Mouse (Mus musculus): Measurements from ENCODE around the gene Creg2. TPM values are rescaled to one million over a fixed set of nuclear protein-coding genes. Genes with fewer than 3 reads are reported as not detected.
A peak's percentile ranks its signal among the peaks of the same experiment; 100 is the strongest.
"Not testable (repeated sequence)": the region's sequence is repeated elsewhere in the genome, so short reads cannot be mapped to it uniquely, and the experiment has no call there.

Gene Creg2
- polyA plus RNA-seq, 1 experiment from 2014 or later = 0.82 TPM

DNA sequence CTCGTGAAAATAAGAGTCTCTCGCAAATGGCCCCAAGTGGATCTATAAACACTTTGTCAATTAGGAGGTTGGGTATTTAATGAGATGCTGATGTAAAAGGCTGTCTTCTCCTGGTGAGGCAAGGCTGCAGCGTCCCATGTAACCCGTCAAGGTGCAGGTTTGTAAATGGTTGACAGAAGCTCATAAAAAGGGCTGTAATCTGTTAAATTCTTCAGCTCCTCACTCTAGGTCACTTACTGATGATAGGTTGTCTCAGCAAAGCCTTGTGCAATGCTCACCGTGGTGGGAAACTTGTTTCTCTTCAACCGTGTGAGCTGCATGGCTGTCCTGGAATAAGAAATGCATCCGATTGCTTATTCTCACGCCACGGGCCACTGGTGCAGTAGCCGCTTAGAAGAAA is 57.4 kb downstream of the Creg2 start:
- 85% methylated on average over 10 of the region's 10 CpGs for WGBS
- H3K9me3 ChIP-seq (ENCODE audit: control insufficient read depth, low read length) = no peaks in the 10 kb centered on the region
- H3K27ac ChIP-seq (ENCODE audit: low read depth, low read length) = no peak overlapping the region
- no peaks in the 10 kb centered on the region for H3K4me1 ChIP-seq (ENCODE audit: control insufficient read depth, insufficient read depth, low read length)
- ATAC-seq (ENCODE audit: low FRiP score) = no peak
- H3K36me3 ChIP-seq (ENCODE audit: control insufficient read depth, insufficient read depth, low read length) = no peaks in the 10 kb centered on the region
- no peak overlapping the region for H3K4me2 ChIP-seq
- H3K4me3 ChIP-seq (ENCODE audit: low read depth, low read length) = no peak overlapping the region
- H3K27me3 ChIP-seq (ENCODE audit: control insufficient read depth, insufficient read depth, low read length) = no peaks in the 10 kb centered on the region
- H3K9ac ChIP-seq (ENCODE audit: low read length) = no peak overlapping the region
- no peak for DNase-seq (ENCODE audit: low spot score, missing footprints)

DNA sequence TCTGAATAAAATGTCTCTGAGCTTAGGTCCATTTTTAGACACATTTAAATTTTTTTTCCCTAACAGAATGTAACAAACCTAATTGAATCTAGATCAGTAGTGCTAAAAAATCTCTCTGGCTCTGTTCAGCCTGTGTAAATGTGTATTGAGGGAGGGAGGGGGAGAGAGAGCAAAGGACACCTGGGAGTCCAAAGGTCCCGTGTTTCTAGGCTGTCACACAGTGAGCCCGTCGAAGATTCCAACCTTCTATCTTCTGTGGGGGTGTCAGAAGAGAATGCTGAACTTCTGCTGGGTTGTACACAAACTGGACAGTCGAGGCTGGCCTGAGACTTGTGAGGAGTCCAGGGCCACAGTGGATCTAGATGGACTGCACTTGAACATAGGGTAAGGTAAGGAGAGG is 59.2 kb downstream of the Creg2 start:
- DNase-seq (ENCODE audit: low spot score, missing footprints) = no peak
- 80% methylated on average over 4 of the region's 4 CpGs for WGBS
- Histone ChIP-seq H3K9ac (ENCODE audit: low read length) (no peak overlapping the region), H3K27ac (ENCODE audit: low read depth, low read length) (no peak overlapping the region), H3K9me3 (ENCODE audit: control insufficient read depth, low read length) (no peaks in the 10 kb centered on the region), H3K4me1 (ENCODE audit: control insufficient read depth, insufficient read depth, low read length) (no peaks in the 10 kb centered on the region), H3K4me2 (no peak overlapping the region), H3K4me3 (ENCODE audit: low read depth, low read length) (no peak overlapping the region), H3K27me3 (ENCODE audit: control insufficient read depth, insufficient read depth, low read length) (no peaks in the 10 kb centered on the region), H3K36me3 (ENCODE audit: control insufficient read depth, insufficient read depth, low read length) (no peaks in the 10 kb centered on the region)
- ATAC-seq (ENCODE audit: low FRiP score) = no peak

DNA sequence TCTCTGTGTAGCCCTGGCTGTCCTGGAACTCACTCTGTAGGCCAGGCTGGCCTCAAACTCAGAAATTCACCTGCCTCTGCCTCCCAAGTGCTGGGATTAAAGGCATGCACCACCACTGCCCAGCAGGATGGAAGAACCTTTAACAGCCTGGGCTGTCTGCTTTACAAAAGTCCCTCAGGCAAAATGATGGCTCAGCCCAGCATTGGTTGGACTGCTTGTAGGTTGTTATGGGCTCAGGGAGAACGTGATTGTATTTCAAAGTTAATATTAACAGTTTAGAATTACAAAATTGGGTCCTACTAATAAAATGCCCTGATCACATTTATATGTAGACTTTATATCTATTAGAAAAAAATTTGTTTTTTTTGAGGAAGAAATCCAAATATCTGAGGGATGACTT is 59.7 kb downstream of the Creg2 start:
- H3K4me3 ChIP-seq (ENCODE audit: low read depth, low read length); ATAC-seq (ENCODE audit: low FRiP score); H3K9ac ChIP-seq (ENCODE audit: low read length); H3K27ac ChIP-seq (ENCODE audit: low read depth, low read length); DNase-seq (ENCODE audit: low spot score, missing footprints); H3K9me3 ChIP-seq (ENCODE audit: control insufficient read depth, low read length); H3K4me2 ChIP-seq; H3K4me1 ChIP-seq (ENCODE audit: control insufficient read depth, insufficient read depth, low read length); H3K36me3 ChIP-seq (ENCODE audit: control insufficient read depth, insufficient read depth, low read length); H3K27me3 ChIP-seq (ENCODE audit: control insufficient read depth, insufficient read depth, low read length): not testable (repeated sequence)
- WGBS = 71% methylated on average over 1 of the region's 1 CpGs

DNA sequence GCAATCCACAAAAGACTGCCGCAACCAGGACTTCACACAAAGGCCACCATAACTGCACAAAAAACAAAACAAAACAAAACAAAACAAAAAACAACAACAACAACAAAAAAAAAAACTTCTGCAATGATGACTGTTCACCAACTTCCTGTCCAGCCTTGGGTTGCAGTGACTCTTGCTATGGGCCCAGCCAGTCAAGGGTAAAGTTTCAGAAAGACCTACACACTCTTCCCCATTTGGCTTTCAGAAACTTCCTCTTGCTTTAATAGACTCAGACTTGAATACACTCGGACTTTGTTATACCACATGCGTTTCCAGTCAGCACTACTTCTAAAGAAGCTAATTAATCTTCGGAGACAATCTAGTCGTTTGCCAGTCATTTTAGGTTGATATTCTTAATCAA is 61.1 kb downstream of the Creg2 start:
- Histone ChIP-seq H3K4me2 (no peak overlapping the region), H3K4me3 (ENCODE audit: low read depth, low read length) (no peak overlapping the region), H3K9me3 (ENCODE audit: control insufficient read depth, low read length) (no peaks in the 10 kb centered on the region), H3K27ac (ENCODE audit: low read depth, low read length) (no peak overlapping the region), H3K36me3 (ENCODE audit: control insufficient read depth, insufficient read depth, low read length) (no peaks in the 10 kb centered on the region), H3K9ac (ENCODE audit: low read length) (no peak overlapping the region), H3K4me1 (ENCODE audit: control insufficient read depth, insufficient read depth, low read length) (no peaks in the 10 kb centered on the region), H3K27me3 (ENCODE audit: control insufficient read depth, insufficient read depth, low read length) (no peaks in the 10 kb centered on the region)
- WGBS = 88% methylated on average over 5 of the region's 5 CpGs
- ATAC-seq (ENCODE audit: low FRiP score) = no peak
- DNase-seq (ENCODE audit: low spot score, missing footprints) = no peak

- no peaks in the 10 kb centered on the region for H3K4me1 ChIP-seq (ENCODE audit: control insufficient read depth, insufficient read depth, low read length)
- H3K4me2 ChIP-seq = no peak overlapping the region
- no peaks in the 10 kb centered on the region for H3K27me3 ChIP-seq (ENCODE audit: control insufficient read depth, insufficient read depth, low read length)
- no peaks in the 10 kb centered on the region for H3K36me3 ChIP-seq (ENCODE audit: control insufficient read depth, insufficient read depth, low read length)
- H3K27ac ChIP-seq (ENCODE audit: low read depth, low read length) = no peak overlapping the region
- DNase-seq (ENCODE audit: low spot score, missing footprints) (no peak), ATAC-seq (ENCODE audit: low FRiP score) (no peak)
- H3K4me3 ChIP-seq (ENCODE audit: low read depth, low read length) = no peak overlapping the region
- H3K9me3 ChIP-seq (ENCODE audit: control insufficient read depth, low read length) = no peaks in the 10 kb centered on the region
- 88% methylated on average over 9 of the region's 9 CpGs for WGBS
- H3K9ac ChIP-seq (ENCODE audit: low read length) = no peak overlapping the region
Measured at GRCm38 (mm10) chr1:39585416-39585815, 65.9 kb downstream of the Creg2 start.

DNA sequence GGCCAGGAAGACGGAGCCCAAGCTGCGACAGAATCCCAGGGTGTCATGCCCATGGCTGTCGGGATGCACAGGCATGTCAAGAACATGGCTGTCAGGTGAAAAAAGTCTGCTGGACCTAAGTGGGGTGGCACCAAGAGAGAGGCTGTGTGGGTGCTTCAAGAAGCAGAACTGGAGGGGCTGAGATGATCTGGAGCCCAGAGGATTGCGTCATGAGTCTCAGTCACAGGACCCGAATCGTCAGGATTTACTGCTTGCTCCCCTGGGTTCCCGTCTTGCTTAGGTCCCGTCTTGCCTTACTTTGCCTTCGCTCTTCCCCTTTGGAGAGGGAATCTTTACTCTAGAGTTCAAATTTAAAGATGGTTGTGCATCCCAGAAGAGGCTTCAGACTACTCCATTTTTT is 68.1 kb downstream of the Creg2 start:
- Histone ChIP-seq H3K4me2 (no peak overlapping the region), H3K9ac (ENCODE audit: low read length) (no peak overlapping the region), H3K9me3 (ENCODE audit: control insufficient read depth, low read length) (no peaks in the 10 kb centered on the region), H3K4me1 (ENCODE audit: control insufficient read depth, insufficient read depth, low read length) (no peaks in the 10 kb centered on the region), H3K4me3 (ENCODE audit: low read depth, low read length) (no peak overlapping the region), H3K27me3 (ENCODE audit: control insufficient read depth, insufficient read depth, low read length) (no peaks in the 10 kb centered on the region), H3K27ac (ENCODE audit: low read depth, low read length) (no peak overlapping the region), H3K36me3 (ENCODE audit: control insufficient read depth, insufficient read depth, low read length) (no peaks in the 10 kb centered on the region)
- WGBS = 92% methylated on average over 9 of the region's 9 CpGs
- DNase-seq (ENCODE audit: low spot score, missing footprints) (no peak), ATAC-seq (ENCODE audit: low FRiP score) (no peak)

DNA sequence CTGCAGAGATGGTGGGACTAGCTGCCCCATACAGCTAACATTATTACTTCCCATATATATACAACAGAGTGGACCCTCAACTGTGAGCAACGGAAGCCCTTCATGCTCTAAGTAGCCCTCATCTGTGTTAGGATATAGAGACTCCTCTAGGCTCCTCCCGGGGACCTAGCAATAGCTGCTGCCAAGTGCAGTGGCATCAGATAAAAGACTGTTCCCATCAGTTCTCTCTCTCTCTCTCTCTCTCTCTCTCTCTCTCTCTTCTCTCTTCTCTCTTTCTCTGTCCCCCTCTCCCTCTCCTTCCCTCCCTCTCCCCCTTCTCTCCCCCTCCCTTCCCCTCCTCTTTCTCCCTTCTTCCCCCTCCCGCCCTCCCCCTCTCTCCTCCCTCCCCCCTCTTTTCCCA is 70.1 kb downstream of the Creg2 start:
- Histone ChIP-seq H3K4me2 (no peak overlapping the region), H3K27me3 (ENCODE audit: control insufficient read depth, insufficient read depth, low read length) (no peaks in the 10 kb centered on the region), H3K4me1 (ENCODE audit: control insufficient read depth, insufficient read depth, low read length) (no peaks in the 10 kb centered on the region), H3K27ac (ENCODE audit: low read depth, low read length) (no peak overlapping the region), H3K4me3 (ENCODE audit: low read depth, low read length) (no peak overlapping the region), H3K36me3 (ENCODE audit: control insufficient read depth, insufficient read depth, low read length) (no peaks in the 10 kb centered on the region), H3K9me3 (ENCODE audit: control insufficient read depth, low read length) (no peaks in the 10 kb centered on the region), H3K9ac (ENCODE audit: low read length) (no peak overlapping the region)
- 88% methylated on average over 2 of the region's 3 CpGs for WGBS
- ATAC-seq (ENCODE audit: low FRiP score) = no peak
- DNase-seq (ENCODE audit: low spot score, missing footprints) = no peak

DNA sequence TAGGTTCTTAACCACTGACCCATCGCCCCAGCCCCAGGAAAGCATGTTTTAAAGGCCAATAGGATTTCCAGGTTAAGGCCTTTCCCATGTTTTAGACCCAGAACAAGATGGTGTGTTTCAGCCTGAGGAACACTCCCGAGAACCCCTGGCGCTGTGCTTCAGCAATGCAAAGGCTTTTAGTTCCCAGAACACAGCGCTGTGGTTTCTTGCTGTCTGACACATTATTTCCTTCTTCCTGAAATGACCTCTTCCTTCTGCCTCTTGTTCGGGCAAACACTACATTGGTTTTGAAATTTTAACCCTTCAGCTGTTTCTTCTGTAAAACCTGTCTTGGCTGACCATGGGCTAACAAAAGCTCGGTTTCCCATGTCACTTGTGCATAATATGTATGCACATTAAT is 72.1 kb downstream of the Creg2 start:
- DNase-seq (ENCODE audit: low spot score, missing footprints) = no peak
- 86% methylated on average over 6 of the region's 6 CpGs for WGBS

GRCm38 (mm10) chr1:39578446-39578845 is 72.8 kb downstream of the Creg2 start:
- H3K4me1 ChIP-seq (ENCODE audit: control insufficient read depth, insufficient read depth, low read length) = peaks cover 8% of the 10 kb centered on the region; the same call in 1 of the 2 replicates
- 82% methylated on average over 5 of the region's 5 CpGs for WGBS

More for the DNA sequence above, 72.1 kb downstream of the Creg2 start:
- no peak overlapping the region for H3K4me2 ChIP-seq
- no peak overlapping the region for H3K9ac ChIP-seq (ENCODE audit: low read length)
- ATAC-seq (ENCODE audit: low FRiP score) = no peak
- H3K4me1 ChIP-seq (ENCODE audit: control insufficient read depth, insufficient read depth, low read length) = peaks cover 8% of the 10 kb centered on the region; the same call in 1 of the 2 replicates
- H3K27ac ChIP-seq (ENCODE audit: low read depth, low read length) = no peak overlapping the region
- no peaks in the 10 kb centered on the region for H3K27me3 ChIP-seq (ENCODE audit: control insufficient read depth, insufficient read depth, low read length)
- no peaks in the 10 kb centered on the region for H3K9me3 ChIP-seq (ENCODE audit: control insufficient read depth, low read length)
- H3K4me3 ChIP-seq (ENCODE audit: low read depth, low read length) = no peak overlapping the region
- H3K36me3 ChIP-seq (ENCODE audit: control insufficient read depth, insufficient read depth, low read length) = no peaks in the 10 kb centered on the region

GRCm38 (mm10) chr1:39577253-39577705 is 74.0 kb downstream of the Creg2 start, which contains the start of gene Rnf149:
Gene Rnf149 (minus strand): TSS chr1:39577405.
- WGBS = under 1% methylated on average over 40 of the region's 49 CpGs
- peak within 1 kb of the TSS; percentile 90 for H3K4me3 ChIP-seq (ENCODE audit: low read depth, low read length)
- no peaks in the 10 kb centered on the region for H3K27me3 ChIP-seq (ENCODE audit: control insufficient read depth, insufficient read depth, low read length)
- no peaks in the 10 kb centered on the region for H3K9me3 ChIP-seq (ENCODE audit: control insufficient read depth, low read length)
- H3K4me2 ChIP-seq = peak within 1 kb of the TSS; percentile 49
- peak within 1 kb of the TSS; percentile 93 for H3K27ac ChIP-seq (ENCODE audit: low read depth, low read length)
- DNase-seq (ENCODE audit: low spot score, missing footprints) (peak; percentile 99), ATAC-seq (ENCODE audit: low FRiP score) (peak; percentile 98)
- no peaks in the 10 kb centered on the region for H3K36me3 ChIP-seq (ENCODE audit: control insufficient read depth, insufficient read depth, low read length)
- H3K4me1 ChIP-seq (ENCODE audit: control insufficient read depth, insufficient read depth, low read length) = peaks cover 8% of the 10 kb centered on the region; the same call in 1 of the 2 replicates
- H3K9ac ChIP-seq (ENCODE audit: low read length) = peak within 1 kb of the TSS; percentile 93

More at GRCm38 (mm10) chr1:39578446-39578845, 72.8 kb downstream of the Creg2 start:
- Histone ChIP-seq H3K4me3 (ENCODE audit: low read depth, low read length) (no peak overlapping the region), H3K36me3 (ENCODE audit: control insufficient read depth, insufficient read depth, low read length) (no peaks in the 10 kb centered on the region), H3K9me3 (ENCODE audit: control insufficient read depth, low read length) (no peaks in the 10 kb centered on the region), H3K27ac (ENCODE audit: low read depth, low read length) (no peak overlapping the region), H3K4me2 (no peak overlapping the region), H3K9ac (ENCODE audit: low read length) (no peak overlapping the region), H3K27me3 (ENCODE audit: control insufficient read depth, insufficient read depth, low read length) (no peaks in the 10 kb centered on the region)
- DNase-seq (ENCODE audit: low spot score, missing footprints) (no peak), ATAC-seq (ENCODE audit: low FRiP score) (no peak)
